Mouse (Mus musculus): ENCODE data around the gene Ppdpf.

Ppdpf gene

DNA sequence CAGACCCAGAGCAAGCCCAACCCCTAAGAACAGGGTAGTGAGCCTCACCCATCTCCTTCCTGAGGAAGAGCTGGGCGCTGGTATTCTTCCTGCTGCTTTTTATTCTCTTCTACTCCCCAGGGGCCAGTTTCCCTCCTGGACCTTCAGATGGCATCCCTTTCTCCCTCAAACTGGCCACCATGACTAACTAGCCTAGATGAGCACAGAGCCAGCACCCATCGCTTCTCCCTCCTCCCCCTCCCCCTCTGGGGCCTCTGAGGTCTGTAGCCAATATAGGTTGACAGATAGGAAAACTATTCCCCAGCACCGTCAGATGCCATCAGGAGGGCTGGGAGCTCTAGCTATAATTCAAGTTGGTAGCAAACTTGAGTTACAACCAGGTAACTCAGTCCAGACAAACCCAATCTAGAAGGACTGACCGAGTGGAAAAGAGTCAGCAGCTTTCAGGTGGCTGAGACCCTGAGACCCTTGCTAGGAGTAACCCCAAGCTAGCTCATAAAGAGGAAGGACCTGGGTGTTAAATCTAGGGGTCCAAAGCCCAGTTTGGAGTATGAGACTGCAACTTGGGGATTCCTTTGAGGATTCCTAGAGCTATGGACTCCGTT lies 31.9 kb downstream of the Ppdpf start:
- DNase-seq (ENCODE audit: low read depth, low spot score) = no peak

GRCm38 (mm10) chr2:181219538-181220216 lies 32.6 kb downstream of the Ppdpf start, which contains the start of gene Fndc11:
Fndc11 (plus strand) TSS chr2:181220013.
- DNase-seq (ENCODE audit: low read depth, low spot score) = no peak

GRCm38 (mm10) chr2:181220361-181220760 lies 33.3 kb downstream of the Ppdpf start:
- DNase-seq (ENCODE audit: low read depth, low spot score) = no peak

DNA sequence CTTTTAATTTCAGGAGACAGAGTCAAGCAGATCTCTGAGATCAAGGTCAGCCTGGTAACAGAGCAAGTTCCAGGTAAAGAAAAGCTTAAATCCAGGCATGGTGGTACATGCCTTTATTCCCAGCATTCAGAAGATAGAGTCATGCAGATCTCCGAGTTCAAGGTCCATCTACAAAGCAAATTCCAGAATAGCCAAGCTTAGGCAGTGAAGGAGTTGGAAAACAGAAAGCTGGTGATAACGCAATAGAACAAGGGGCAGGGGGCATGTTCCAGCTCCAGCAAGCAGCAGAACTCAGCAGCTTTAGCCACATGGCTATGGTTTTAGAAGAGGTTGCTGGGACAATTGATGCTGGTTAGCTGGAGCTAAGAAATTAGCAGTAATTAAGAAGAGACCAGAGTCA lies 37.9 kb downstream of the Ppdpf start:
- no peak for DNase-seq (ENCODE audit: low read depth, low spot score)

DNA sequence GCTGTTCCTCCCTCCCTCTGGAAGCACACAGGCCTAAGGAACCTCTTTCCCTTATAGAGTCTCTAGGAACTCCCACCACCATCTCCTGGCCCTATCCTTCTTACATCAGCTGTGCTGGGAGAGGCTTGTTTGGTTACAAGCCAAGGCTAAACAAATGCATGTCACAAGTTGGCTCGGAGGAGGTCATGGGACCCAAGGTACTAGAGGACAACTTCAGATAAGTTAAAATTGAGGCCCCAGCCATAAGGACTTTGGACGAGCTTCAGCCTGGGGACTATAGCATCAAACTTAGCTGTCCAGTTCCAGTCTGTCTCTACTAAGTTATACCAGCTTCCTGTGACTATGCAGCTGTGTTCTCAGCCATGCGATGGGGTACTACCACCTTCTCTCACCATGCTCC lies 40.1 kb downstream of the Ppdpf start:
- DNase-seq (ENCODE audit: low read depth, low spot score) = no peak

DNA sequence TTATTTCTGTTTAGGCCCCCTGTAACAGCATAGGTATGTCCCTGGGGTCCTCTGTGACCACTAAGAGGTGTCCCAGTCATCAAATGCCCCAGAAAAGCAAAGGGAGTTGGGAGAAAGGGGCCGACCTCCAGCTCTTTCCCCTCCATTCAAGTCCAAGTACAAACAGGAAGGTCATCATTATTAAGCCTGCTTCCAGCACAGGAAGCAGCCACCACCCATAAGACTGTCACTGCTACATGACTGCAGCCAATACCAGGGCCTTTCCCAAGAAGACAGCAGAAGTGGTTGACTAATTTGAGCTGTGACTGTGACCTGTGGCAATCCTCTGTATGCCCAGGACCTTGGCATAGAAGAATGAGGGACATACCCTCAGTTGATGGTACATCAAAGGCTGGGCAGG lies 41.3 kb downstream of the Ppdpf start:
- DNase-seq (ENCODE audit: low read depth, low spot score) = no peak

DNA sequence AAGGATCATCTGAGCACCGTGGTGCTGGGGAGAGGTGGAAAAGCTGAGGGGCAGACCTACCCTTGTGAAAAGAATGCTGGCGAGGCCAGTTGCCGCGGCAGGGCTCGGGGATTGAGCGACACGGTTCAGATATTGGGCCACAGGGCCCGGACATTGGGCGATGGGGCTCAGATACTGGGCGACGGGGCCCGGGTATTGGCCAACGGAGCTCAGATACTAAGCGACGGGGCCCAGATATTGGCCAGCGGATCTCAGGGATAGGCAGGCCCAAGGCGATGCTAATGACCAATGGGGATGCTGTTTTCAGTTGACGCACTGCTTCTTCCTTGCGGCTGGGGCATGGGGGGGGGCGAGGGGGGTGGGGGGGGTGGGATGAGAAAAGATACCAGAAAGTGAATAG lies 44.1 kb downstream of the Ppdpf start:
- DNase-seq (ENCODE audit: low read depth, low spot score) = no peak

DNA sequence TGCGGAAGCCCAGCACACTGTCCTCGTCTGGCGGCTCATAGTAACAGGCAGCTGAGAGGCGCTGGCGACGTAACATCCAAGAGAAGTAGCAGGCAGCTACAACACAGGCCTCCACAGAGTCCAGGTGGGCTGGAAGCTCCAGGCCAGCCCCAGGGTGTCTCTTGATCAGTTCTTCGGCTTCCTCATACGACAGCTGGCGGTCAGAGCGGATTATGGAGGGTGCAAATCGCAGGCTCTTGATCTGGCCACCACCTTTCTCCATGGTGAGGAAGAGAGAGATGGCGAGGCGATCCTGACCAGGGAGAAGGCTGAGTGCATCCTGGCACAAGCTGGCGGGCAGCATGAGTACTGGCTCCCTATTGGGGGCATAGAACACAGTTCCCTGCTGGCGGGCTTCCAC lies 46.4 kb downstream of the Ppdpf start:
- DNase-seq (ENCODE audit: low read depth, low spot score) = no peak

DNA sequence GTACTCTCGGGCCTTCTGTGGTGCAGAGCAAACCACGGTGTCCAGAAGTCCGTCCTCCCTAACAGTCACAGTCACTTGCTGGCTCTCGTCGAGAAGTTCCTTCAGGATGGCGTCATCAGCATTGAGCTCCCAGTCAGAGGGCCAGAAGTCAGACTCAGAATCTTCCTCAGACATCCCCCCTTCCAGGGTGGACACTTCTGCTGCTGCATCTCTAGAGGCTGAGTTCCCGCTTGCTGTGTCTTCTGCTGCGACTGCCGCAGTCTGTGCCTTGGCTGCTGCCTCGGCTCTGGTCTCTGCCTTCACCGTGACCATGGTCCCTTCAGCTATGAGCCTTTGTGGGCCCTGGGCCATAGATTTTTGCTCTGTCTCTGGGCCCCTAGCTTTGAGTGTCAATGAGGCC lies 47.6 kb downstream of the Ppdpf start:
- DNase-seq (ENCODE audit: low read depth, low spot score) = no peak

DNA sequence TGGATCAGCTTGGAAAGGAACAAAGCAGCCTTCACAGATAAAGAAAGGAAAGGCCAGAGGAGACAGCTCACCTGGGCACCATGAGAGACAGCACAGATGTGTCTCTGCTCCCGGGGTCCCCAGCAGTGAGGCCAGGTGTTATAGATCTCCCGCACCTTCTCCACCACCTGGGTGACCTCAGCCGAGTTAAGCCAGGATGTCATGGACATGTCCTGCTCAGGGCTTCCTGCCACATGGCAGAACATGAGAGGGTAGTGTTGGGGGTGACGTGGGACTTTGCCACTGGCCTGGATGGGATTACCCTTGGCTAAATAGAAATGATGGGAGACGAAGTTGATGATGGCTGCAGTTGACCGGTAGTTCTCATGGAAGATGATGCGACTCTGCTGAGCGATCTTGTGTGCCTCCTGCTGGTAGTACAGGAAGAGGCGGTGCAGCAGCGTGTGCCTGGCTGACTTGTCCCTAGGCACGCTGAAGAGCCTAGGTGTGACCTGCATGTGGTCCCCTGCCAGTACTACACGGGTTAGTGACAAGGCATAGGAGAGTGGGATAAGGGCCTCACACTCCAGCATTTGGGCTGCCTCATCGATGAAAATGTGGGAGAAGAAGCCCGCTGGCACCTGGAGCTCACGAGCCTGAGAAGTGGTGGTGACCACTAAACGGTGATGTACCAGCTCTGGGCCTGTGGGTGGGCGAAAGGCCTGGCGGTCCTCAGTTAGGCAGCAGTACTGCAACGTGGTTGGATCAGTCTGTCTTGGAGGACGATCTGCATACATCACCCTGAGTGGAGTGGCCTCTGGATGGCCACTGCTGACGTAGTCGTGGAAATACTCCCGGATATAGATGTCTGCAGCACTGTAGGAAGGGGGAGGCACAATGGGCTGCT lies 48.9 kb downstream of the Ppdpf start:
- DNase-seq (ENCODE audit: low read depth, low spot score) = no peak

DNA sequence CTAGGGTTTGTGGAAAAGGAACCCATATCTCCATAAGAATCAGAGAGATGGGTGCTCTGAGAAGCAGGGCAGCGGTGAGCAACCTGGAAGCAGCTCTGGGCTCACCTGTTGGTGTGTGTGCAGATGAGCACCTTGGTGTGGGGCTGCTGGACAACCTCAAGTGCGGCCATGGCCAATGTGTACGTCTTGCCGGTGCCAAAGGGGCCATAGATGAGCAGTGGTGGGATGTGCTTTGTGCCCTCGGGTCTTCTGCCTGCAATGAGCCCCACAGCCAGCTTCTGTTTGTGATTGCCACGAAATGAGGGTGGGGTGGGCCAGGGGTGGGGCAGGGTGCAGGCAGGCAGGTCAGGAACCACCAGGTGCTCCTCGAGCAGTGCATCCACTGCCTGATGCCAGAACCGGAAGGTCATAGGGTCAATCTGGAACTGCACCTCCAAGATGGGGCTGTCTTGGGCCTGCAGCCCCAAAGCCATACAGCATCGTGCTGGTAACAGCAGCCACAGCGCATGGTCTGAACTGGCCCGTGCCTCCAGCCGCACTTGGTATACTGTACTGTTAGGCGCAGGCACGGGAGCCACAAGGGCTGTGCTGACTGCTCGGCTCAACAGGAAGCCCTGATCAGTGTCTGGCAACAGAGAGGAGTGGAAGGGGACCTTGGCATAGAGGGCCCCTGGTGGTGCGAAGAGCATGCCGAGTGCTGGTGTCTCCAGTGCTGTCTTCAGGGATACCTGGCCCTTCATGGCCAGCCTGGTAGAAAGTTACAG lies 50.4 kb downstream of the Ppdpf start:
- no peak for DNase-seq (ENCODE audit: low read depth, low spot score)

- DNase-seq (ENCODE audit: low read depth, low spot score) = no peak
Measured at GRCm38 (mm10) chr2:181238091-181238610, 51.1 kb downstream of the Ppdpf start.
